Comparison of ENCODE assay signal across 14 mouse cellular contexts in genomic region chr17:68672088-68672504, GRCm38 (mm10).
DNase-seq lines count a peak whose midpoint lies in the region; ATAC-seq and TF ChIP-seq lines count a peak whose summit lies in the region.
"Had no signal": no experiment of that assay in that cellular context is flagged by ENCODE, and none has a peak within 500 bp of the region (broad histone marks: within the 10 kb centered on the region; RNA-seq: fewer than 3 reads in every experiment).

No protein-coding gene starts in this region.

- no peaks in the 10 kb centered on the region for H3K9me3 ChIP-seq in embryonic facial prominence, embryonic 11.5 days (replicated peaks; ENCODE audit: control insufficient read depth, low read length)
- no peaks in the 10 kb centered on the region for H3K9me3 ChIP-seq in embryonic facial prominence, embryonic 10.5 days
- H3K9me3 ChIP-seq in kidney, postnatal 0 days (replicated peaks; ENCODE audit: low read length), result no peaks in the 10 kb centered on the region
- H3K9me3 ChIP-seq in hindbrain, embryonic 16.5 days (ENCODE audit: control insufficient read depth, low read length), result no peaks in the 10 kb centered on the region
- H3K9me3 ChIP-seq: embryonic facial prominence, embryonic 15.5 days had no signal

- no peak overlapping the region for H3K4me2 ChIP-seq in embryonic facial prominence, embryonic 11.5 days (ENCODE audit: low read depth, low read length)
- no peak overlapping the region for H3K4me2 ChIP-seq in kidney, postnatal 0 days (ENCODE audit: low read length)
- H3K4me2 ChIP-seq in hindbrain, embryonic 16.5 days (ENCODE audit: low read length), result no peak overlapping the region
- H3K4me2 ChIP-seq: embryonic facial prominence, embryonic 15.5 days had no signal

- H3K36me3 ChIP-seq in embryonic facial prominence, embryonic 11.5 days (replicated peaks; ENCODE audit: control insufficient read depth, insufficient read depth, low read depth, low read length), result no peaks in the 10 kb centered on the region
- no peaks in the 10 kb centered on the region for H3K36me3 ChIP-seq in embryonic facial prominence, embryonic 10.5 days (replicated peaks)
- no peaks in the 10 kb centered on the region for H3K36me3 ChIP-seq in kidney, postnatal 0 days (ENCODE audit: insufficient read depth, low read length)
- H3K36me3 ChIP-seq in hindbrain, embryonic 16.5 days (ENCODE audit: control insufficient read depth, insufficient read depth, low read length), result no peaks in the 10 kb centered on the region
- H3K36me3 ChIP-seq: embryonic facial prominence, embryonic 15.5 days had no signal

- H3K9ac ChIP-seq in embryonic facial prominence, embryonic 11.5 days (replicated peaks; ENCODE audit: low read length), result no peak overlapping the region
- H3K9ac ChIP-seq in kidney, postnatal 0 days (ENCODE audit: low read depth, low read length), result no peak overlapping the region
- H3K9ac ChIP-seq in hindbrain, embryonic 16.5 days (ENCODE audit: low read depth, low read length), result no peak overlapping the region
- H3K9ac ChIP-seq: embryonic facial prominence, embryonic 15.5 days; liver, embryonic 14.5 days had no signal

- ATAC-seq in embryonic facial prominence, embryonic 11.5 days (replicated peaks; ENCODE audit: insufficient number of reproducible peaks, low FRiP score, low TSS enrichment, low read depth), result 0 out of 2 replicates have a peak, but pooled peaks have one; percentile 44
- ATAC-seq in kidney, postnatal 0 days (replicated peaks; ENCODE audit: low FRiP score, low read depth), result peak; percentile 54; the same call in 1 of the 2 replicates
- 0 out of 2 replicates have a peak, but pooled peaks have one; percentile 40 for ATAC-seq in hindbrain, embryonic 16.5 days
- ATAC-seq in megakaryocyte progenitor cell, adult 5-6 weeks (replicated peaks; ENCODE audit: poor library complexity), result no peak

- H3K27me3 ChIP-seq in embryonic facial prominence, embryonic 11.5 days (ENCODE audit: control insufficient read depth, insufficient read depth, low read length), result no peaks in the 10 kb centered on the region
- H3K27me3 ChIP-seq in embryonic facial prominence, embryonic 10.5 days (replicated peaks; ENCODE audit: low read depth, poor library complexity, severe bottlenecking), result no peaks in the 10 kb centered on the region
- H3K27me3 ChIP-seq in kidney, postnatal 0 days (ENCODE audit: insufficient read depth, low read length), result no peaks in the 10 kb centered on the region
- H3K27me3 ChIP-seq in hindbrain, embryonic 16.5 days (replicated peaks; ENCODE audit: control insufficient read depth, insufficient read depth, low read length), result no peaks in the 10 kb centered on the region
- H3K27me3 ChIP-seq: embryonic facial prominence, embryonic 15.5 days had no signal

- no peak overlapping the region for H3K27ac ChIP-seq in embryonic facial prominence, embryonic 11.5 days (replicated peaks; ENCODE audit: low read depth, low read length)
- H3K27ac ChIP-seq in embryonic facial prominence, embryonic 10.5 days (replicated peaks), result no peak overlapping the region
- H3K27ac ChIP-seq in kidney, postnatal 0 days, result no peak overlapping the region
- no peak overlapping the region for H3K27ac ChIP-seq in hindbrain, embryonic 16.5 days (ENCODE audit: low read depth, low read length)
- H3K27ac ChIP-seq: embryonic facial prominence, embryonic 15.5 days; liver, embryonic 14.5 days had no signal

- no peaks in the 10 kb centered on the region for H3K4me1 ChIP-seq in embryonic facial prominence, embryonic 11.5 days (ENCODE audit: control insufficient read depth, insufficient read depth, low read length)
- no peaks in the 10 kb centered on the region for H3K4me1 ChIP-seq in embryonic facial prominence, embryonic 10.5 days
- H3K4me1 ChIP-seq in kidney, postnatal 0 days (replicated peaks; ENCODE audit: insufficient read depth, low read length), result no peaks in the 10 kb centered on the region
- no peaks in the 10 kb centered on the region for H3K4me1 ChIP-seq in hindbrain, embryonic 16.5 days (ENCODE audit: control insufficient read depth, insufficient read depth, low read depth, low read length)
- H3K4me1 ChIP-seq: embryonic facial prominence, embryonic 15.5 days had no signal

- H3K4me3 ChIP-seq in embryonic facial prominence, embryonic 11.5 days (ENCODE audit: low read depth, low read length), result no peak overlapping the region
- no peak overlapping the region for H3K4me3 ChIP-seq in embryonic facial prominence, embryonic 10.5 days
- no peak overlapping the region for H3K4me3 ChIP-seq in kidney, postnatal 0 days (replicated peaks; ENCODE audit: low read depth, low read length)
- H3K4me3 ChIP-seq in hindbrain, embryonic 16.5 days (ENCODE audit: low read length), result no peak overlapping the region
- H3K4me3 ChIP-seq: embryonic facial prominence, embryonic 15.5 days had no signal

- DNase-seq in embryonic facial prominence, embryonic 11.5 days (ENCODE audit: low spot score), result no peak
- DNase-seq in embryonic facial prominence, embryonic 10.5 days (ENCODE audit: low spot score), result no peak
- peak; percentile 7 for DNase-seq in kidney, postnatal 0 days (ENCODE audit: low spot score)
- no peak for DNase-seq in kidney, adult 11 months
- peak; percentile 87 for DNase-seq in retina, embryonic 14.5 days (ENCODE audit: low spot score)
- no peak for DNase-seq in ovary, postnatal 14 days (ENCODE audit: low spot score)
- DNase-seq: cerebellum, adult 8-10 months; kidney, postnatal 25 days; lung, postnatal 14 days; thymus, postnatal 14 days had no signal

- WGBS in embryonic facial prominence, embryonic 11.5 days, result 67% methylated on average over 7 of the region's 7 CpGs
- 66% methylated on average over 7 of the region's 7 CpGs for WGBS in embryonic facial prominence, embryonic 10.5 days
- 19% methylated on average over 7 of the region's 7 CpGs for WGBS in kidney, postnatal 0 days
- whole genome bisulfite sequencing in hindbrain, embryonic 16.5 days, result 41% methylated on average over 7 of the region's 7 CpGs

- TF ChIP-seq CTCF in kidney, postnatal 0 days (IDR thresholded peaks at IDR 0.05; ENCODE audit: low read depth), result no peak

Comparison
In these comparisons a context has a peak if more than half of its experiments do, and no peak if none do; other contexts are left out.
1. DNase-seq: peak in kidney, postnatal 0 days (single experiment) and retina, embryonic 14.5 days (single experiment); none in embryonic facial prominence, embryonic 11.5 days (single experiment), embryonic facial prominence, embryonic 10.5 days (single experiment), kidney, adult 11 months (single experiment) and ovary, postnatal 14 days (single experiment).